Mouse (Mus musculus) heart, embryonic 15.5 days (tissue): ENCODE data around the gene C2cd4c. TPM values are rescaled to one million over a fixed set of nuclear protein-coding genes. Genes with fewer than 3 reads are reported as not detected.
A peak's percentile ranks its signal among the peaks of the same experiment; 100 is the strongest.

Experiments used
- ATAC-seq: fragments of 200-750 bp; cut with Nextera tagmentation; replicated peaks from 2 replicates; pipeline ENCODE4 v1.8.0; 2017; ENCODE audit warnings: low read depth, moderate TSS enrichment; ENCODE audit not compliant: insufficient number of reproducible peaks, insufficient read depth, low FRiP score
- H3K27ac ChIP-seq: fragments of 300-500 bp; sonication (generic); 2 replicates; pipeline ENCODE4 v1.5.1; 2015; ENCODE audit warnings: mild to moderate bottlenecking, inconsistent platforms
- H3K27me3 ChIP-seq: fragments of 300-500 bp; sonication (generic); 2 replicates; pipeline ENCODE4 v1.6.1; 2015; ENCODE audit warnings: inconsistent platforms
- H3K36me3 ChIP-seq: fragments of 300-500 bp; sonication (generic); 2 replicates; pipeline ENCODE4 v1.6.1; 2015; ENCODE audit warnings: mild to moderate bottlenecking, inconsistent platforms
- H3K4me1 ChIP-seq: fragments of 300-500 bp; sonication (generic); replicated peaks from 2 replicates; pipeline ENCODE4 v1.6.1; 2015; ENCODE audit warnings: inconsistent platforms
- H3K4me2 ChIP-seq: fragments of 300-500 bp; sonication (generic); 2 replicates; pipeline ENCODE4 v1.6.1; 2015; ENCODE audit warnings: inconsistent platforms, mild to moderate bottlenecking, moderate library complexity
- H3K4me3 ChIP-seq: fragments of 300-500 bp; sonication (generic); 2 replicates; pipeline ENCODE4 v1.5.1; 2015; ENCODE audit warnings: mild to moderate bottlenecking, inconsistent platforms
- H3K9ac ChIP-seq: fragments of 300-500 bp; sonication (generic); 2 replicates; pipeline ENCODE4 v1.6.1; 2015; ENCODE audit warnings: mild to moderate bottlenecking, inconsistent platforms
- H3K9me3 ChIP-seq: fragments of 300-500 bp; sonication (generic); replicated peaks from 2 replicates; pipeline ENCODE4 v1.6.1; 2016; ENCODE audit warnings: inconsistent platforms
- WGBS: fragments of 180-500 bp; shearing (Covaris S2); methylation state at CpG from one replicate; pipeline ENCODE4 v1.1.7; 2015; ENCODE audit warnings: mixed read lengths; 5-methylcytosine and 5-hydroxymethylcytosine counted together
- polyA plus RNA-seq: library from polyadenylated mRNA; unstranded; fragments of >200 nt; fragmentation: Nextera tagmentation; extraction: Ambion mirVana; gene quantifications from 2 replicates; pipeline ENCODE4 v1.2.1, GENCODE M21; 2015

Gene C2cd4c
- polyA plus RNA-seq = not detected in 2 replicates

DNA sequence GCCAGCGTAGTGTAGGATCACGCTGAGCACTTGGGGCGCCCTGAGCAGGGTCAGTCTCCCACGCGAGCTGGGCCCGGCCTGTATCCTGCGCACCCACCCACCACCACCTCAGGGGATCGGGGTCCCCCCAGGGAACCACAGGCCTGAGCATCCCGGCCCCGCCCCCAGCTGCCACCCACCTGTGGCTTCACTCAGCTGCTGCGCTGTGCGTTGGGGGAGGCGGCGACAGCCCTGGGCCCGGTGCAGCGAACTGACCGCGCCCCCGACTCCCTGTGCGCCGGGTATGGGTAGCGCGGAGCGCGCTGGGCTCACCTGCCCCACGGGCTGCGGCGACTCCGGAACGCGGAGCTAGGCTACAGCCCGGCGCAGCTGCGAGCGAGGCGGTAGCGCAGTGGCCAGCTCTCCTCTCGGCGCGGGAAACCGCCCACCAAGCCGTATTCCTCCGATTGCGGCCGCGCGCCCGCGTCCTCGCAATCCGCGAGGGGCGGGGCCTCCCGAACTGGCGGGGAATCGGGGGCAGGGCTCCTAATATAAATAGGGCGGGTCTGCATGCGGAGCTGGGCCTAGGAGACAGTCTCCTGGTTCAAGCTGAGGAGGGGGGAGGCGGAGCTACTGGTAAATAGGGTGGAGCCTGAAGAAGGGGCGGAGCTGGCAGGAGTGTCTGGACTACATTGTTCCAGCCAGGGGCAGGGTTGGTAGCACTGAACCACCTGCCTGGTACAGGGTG is at the start of gene C2cd4c:
Gene C2cd4c, minus strand, starts transcription at position 448 of the 727 bp plus-strand sequence.
- Histone ChIP-seq H3K9ac (peak within 1 kb of the TSS; percentile 52), H3K36me3 (no peaks in the 10 kb centered on the region), H3K27me3 (peaks cover 42% of the 10 kb centered on the region), H3K4me1 (peaks cover 23% of the 10 kb centered on the region), H3K4me3 (peak within 1 kb of the TSS; percentile 57), H3K27ac (no peak within 1 kb of the TSS), H3K4me2 (peak within 1 kb of the TSS; percentile 96), H3K9me3 (no peaks in the 10 kb centered on the region)
- peak; percentile 51 for ATAC-seq
- 2% methylated on average over 60 of the region's 60 CpGs for WGBS

DNA sequence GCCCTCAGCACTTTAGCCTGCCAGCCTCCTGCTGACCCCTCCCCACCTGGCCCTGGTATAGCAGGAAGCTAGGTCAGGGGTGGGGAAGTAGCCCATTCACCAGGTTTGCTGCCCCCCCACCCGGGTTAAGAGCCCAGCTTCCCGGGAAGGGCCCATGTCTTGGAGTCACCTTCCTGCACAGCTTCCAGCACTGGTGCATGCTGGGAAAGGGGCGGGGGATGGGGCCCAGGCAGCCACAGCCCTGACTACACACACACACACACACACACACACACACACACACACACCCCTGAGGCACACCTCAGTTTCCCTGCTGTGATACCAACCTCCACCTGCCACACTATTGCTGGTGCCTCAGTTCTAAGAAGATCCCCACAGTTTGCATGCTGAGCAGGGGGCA is 48.0 kb upstream of the C2cd4c start:
- H3K9me3 ChIP-seq = no peaks in the 10 kb centered on the region
- H3K27ac ChIP-seq = no peak overlapping the region
- H3K36me3 ChIP-seq = no peaks in the 10 kb centered on the region
- no peak overlapping the region for H3K9ac ChIP-seq
- WGBS = 25% methylated on average over 3 of the region's 3 CpGs
- H3K27me3 ChIP-seq = peaks cover 4% of the 10 kb centered on the region; the same call in 1 of the 2 replicates
- H3K4me1 ChIP-seq = peaks cover 3% of the 10 kb centered on the region; the same call in 1 of the 2 replicates
- H3K4me3 ChIP-seq = no peak overlapping the region
- no peak for ATAC-seq
- no peak overlapping the region for H3K4me2 ChIP-seq

DNA sequence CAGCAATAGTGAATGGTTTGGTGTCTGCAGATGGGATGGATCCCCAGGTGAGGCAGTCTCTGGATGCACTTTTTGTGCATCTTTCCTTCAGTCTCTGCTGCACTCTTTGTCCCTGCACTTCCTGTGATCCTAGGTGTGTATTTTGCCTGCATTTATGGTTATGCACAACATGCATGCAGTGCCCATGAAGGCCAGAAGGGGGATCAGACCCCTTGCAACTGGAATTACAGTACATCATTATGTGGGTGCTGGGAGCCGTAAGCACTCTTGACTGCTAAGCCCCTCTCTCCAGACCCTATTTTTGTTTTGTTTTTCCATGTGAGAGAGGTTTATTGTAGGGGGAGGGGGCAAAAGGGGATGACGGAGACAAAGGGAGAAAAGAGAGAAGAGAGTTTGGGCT is 46.5 kb upstream of the C2cd4c start:
- no peak overlapping the region for H3K9ac ChIP-seq
- no peak for ATAC-seq
- 67% methylated on average over 2 of the region's 2 CpGs for WGBS

DNA sequence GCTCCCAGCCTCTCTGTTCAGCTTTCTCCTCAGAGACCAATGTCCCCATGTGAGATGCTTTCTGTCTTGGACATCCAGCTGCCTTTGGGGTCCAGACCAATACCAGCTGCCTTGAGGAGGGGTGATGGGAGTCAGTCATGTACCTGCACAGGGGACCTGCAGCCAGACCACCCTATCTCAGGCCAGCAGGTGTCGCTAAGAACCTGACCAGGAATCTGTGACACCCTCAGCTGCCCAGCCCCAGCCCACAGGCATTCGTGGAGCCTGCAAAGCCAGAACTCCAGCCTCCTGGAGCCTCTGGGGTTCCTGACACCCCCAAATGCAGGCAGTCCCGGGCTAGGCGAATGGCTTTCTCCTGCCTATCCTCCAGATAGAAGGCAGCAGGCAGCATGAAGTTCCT is 45.0 kb upstream of the C2cd4c start:
- H3K4me3 ChIP-seq = no peak overlapping the region
- H3K4me1 ChIP-seq = no peaks in the 10 kb centered on the region
- H3K27me3 ChIP-seq = peaks cover 11% of the 10 kb centered on the region
- H3K9ac ChIP-seq = no peak overlapping the region
- no peaks in the 10 kb centered on the region for H3K9me3 ChIP-seq
- 9% methylated on average over 4 of the region's 4 CpGs for WGBS
- no peak overlapping the region for H3K4me2 ChIP-seq
- ATAC-seq = no peak
- H3K27ac ChIP-seq = no peak overlapping the region
- no peaks in the 10 kb centered on the region for H3K36me3 ChIP-seq

More for the DNA sequence above, 46.5 kb upstream of the C2cd4c start:
- Histone ChIP-seq H3K4me2 (no peak overlapping the region), H3K9me3 (no peaks in the 10 kb centered on the region), H3K27me3 (peaks cover 4% of the 10 kb centered on the region), H3K4me1 (peaks cover 3% of the 10 kb centered on the region; the same call in 1 of the 2 replicates), H3K4me3 (no peak overlapping the region), H3K27ac (no peak overlapping the region), H3K36me3 (no peaks in the 10 kb centered on the region)

DNA sequence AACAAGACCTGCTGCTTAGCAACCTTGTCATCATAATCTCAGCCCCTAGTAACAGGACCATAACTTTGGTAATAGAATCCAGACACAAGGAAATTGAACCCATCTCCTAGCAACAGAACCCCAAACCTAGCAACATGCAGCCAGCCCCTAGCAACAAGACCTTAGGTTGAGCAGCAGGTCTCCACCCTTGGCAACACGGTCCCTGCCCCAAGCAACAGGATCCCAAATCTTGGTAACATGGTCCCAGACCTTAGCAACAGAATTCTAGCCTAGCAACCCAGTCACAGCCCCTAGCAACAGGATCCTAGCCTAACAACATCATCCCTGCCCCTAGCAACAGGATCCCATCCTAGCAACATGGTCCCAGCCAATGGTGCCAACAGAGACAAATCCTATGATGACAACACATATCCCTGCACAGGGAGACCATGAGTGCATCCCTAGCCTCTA is 41.1 kb upstream of the C2cd4c start:
- Histone ChIP-seq H3K4me1 (no peaks in the 10 kb centered on the region), H3K4me2 (no peak overlapping the region), H3K36me3 (no peaks in the 10 kb centered on the region), H3K9me3 (no peaks in the 10 kb centered on the region), H3K4me3 (no peak overlapping the region), H3K27me3 (peaks cover 20% of the 10 kb centered on the region), H3K27ac (no peak overlapping the region), H3K9ac (no peak overlapping the region)
- ATAC-seq = no peak
- 46% methylated on average over 1 of the region's 1 CpGs for WGBS

DNA sequence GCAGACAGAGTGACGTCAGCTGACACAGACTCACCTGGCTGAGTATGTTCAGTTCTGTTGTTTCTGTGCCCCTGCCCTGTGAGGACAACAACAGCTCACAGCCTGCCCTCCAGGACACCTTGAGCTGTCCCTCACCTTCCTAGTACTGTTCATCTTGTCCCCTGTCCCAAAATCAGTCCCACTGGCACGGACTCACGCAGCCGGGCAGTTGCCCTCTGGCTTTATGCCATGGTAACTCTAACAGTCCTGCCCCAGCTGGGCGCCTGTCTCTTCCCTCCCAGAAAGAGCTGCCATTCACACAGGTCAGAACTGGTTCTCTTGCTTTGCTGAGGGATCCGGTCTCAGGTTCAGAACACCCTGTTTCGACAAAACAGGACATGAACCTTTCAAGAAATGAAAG is 39.0 kb upstream of the C2cd4c start:
- no peak overlapping the region for H3K27ac ChIP-seq
- no peaks in the 10 kb centered on the region for H3K36me3 ChIP-seq
- WGBS = 78% methylated on average over 7 of the region's 7 CpGs
- H3K4me2 ChIP-seq = no peak overlapping the region
- no peak overlapping the region for H3K9ac ChIP-seq
- H3K4me3 ChIP-seq = no peak overlapping the region
- peaks cover 30% of the 10 kb centered on the region for H3K27me3 ChIP-seq
- ATAC-seq = no peak
- no peaks in the 10 kb centered on the region for H3K4me1 ChIP-seq
- H3K9me3 ChIP-seq = no peaks in the 10 kb centered on the region

DNA sequence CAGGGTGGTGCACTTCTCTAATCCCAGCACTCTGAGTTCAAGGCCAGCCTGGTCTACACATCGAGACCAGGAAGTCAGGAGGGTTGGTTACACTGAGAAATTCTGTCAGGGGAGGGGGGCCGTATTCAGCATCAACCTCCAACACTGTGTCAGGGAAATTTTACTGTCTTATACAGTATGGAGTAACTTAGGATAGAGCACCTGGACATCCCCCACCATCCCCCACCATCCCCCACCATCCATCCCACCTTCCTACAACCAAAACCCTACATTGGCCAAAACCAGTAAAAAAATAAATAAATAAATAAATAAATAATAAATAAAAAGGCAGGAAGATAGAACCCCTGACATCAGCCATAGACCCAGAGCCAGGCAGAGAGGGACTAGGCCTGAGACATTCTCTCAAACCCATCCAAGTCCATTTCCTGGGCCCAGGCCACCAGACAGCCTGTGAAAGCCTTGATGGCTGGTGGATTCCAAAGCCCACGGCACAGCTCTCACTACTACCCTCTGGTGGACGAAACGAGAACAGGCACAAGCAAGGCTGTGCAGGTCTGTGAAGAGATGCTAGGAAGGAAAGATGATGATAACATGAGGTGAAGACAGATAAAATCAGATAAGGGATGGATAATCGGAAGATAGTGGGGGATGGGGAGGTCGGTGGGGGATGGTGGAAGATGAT is 35.4 kb upstream of the C2cd4c start:
- Histone ChIP-seq H3K4me1 (no peaks in the 10 kb centered on the region), H3K4me2 (no peak overlapping the region), H3K36me3 (no peaks in the 10 kb centered on the region), H3K27me3 (peaks cover 21% of the 10 kb centered on the region; the same call in 1 of the 2 replicates), H3K9ac (no peak overlapping the region), H3K4me3 (no peak overlapping the region), H3K9me3 (no peaks in the 10 kb centered on the region), H3K27ac (no peak overlapping the region)
- WGBS = 22% methylated on average over 7 of the region's 7 CpGs
- no peak; the same call in 1 of the 2 replicates for ATAC-seq

DNA sequence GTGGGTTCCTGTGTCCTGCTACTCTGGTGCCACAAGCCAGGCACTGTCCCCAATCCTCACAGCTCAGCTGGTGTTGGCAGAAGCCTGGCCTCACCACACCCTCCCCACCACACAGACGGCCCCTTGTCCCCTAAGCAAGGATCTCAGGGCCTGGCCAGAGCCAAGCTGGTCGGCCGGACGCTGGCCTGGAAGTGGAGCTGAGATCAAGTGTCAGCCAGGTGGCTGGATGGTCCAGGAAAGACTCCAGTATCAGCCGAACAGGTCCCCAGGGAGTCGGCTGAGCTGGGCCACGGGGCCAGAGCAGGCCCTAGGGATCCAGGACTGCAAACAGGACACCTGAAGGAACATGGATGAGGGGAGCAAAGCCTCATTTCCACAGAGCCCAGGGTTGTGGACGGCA is 31.9 kb upstream of the C2cd4c start, which contains the start of gene Odf3l2:
Gene Odf3l2, minus strand, starts transcription at position 28 of the 400 bp plus-strand sequence.
- H3K9me3 ChIP-seq = no peaks in the 10 kb centered on the region
- H3K27me3 ChIP-seq = 0 out of 2 replicates have a peak, but pooled peaks cover 11% of the 10 kb centered on the region
- ATAC-seq = no peak
- no peak within 1 kb of the TSS for H3K4me2 ChIP-seq
- H3K4me1 ChIP-seq = no peaks in the 10 kb centered on the region
- no peak within 1 kb of the TSS for H3K4me3 ChIP-seq
- no peak within 1 kb of the TSS for H3K27ac ChIP-seq
- WGBS = 60% methylated on average over 8 of the region's 8 CpGs
- H3K36me3 ChIP-seq = no peaks in the 10 kb centered on the region
- no peak within 1 kb of the TSS for H3K9ac ChIP-seq

DNA sequence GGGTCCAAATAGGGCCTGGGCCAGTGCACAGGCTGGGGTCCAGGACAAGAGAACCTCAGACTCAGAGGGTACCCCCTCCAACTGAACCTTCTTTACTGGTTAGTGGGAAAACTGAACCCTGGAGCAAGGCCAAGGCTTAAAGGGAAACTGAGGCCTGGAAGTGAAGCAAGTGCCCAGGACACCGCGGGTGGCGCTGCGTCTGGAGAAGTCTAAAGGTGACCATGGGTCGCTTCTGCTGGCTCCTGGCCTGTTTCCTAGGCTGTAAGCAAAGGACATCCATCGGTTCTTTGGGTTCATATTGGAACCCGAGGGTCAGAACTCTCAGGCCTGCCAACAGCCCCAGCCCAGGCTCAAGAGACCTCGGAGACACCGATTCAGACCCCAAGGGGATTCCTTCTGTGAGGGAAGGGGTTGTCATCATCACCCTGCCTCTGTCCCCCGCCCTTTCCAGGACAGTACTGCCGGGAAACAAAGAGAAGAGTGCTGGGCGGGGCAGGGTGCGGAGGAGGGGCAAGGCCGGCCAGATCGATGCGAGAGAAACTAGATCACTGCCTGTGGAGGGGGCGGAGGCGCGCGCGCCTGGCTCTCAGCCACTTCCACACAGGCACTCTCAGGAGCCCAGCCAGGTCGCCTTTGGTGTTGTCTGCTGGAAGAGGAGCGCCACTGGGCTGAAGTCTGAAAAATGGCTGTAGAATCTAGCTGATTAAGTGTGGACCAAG is 24.8 kb upstream of the C2cd4c start:
- Histone ChIP-seq H3K27ac (no peak overlapping the region), H3K36me3 (no peaks in the 10 kb centered on the region), H3K4me3 (peak overlapping the region; percentile 67), H3K4me2 (peak overlapping the region; percentile 98), H3K27me3 (peaks cover 56% of the 10 kb centered on the region), H3K9me3 (no peaks in the 10 kb centered on the region), H3K4me1 (peaks cover 22% of the 10 kb centered on the region), H3K9ac (no peak overlapping the region)
- ATAC-seq = peak; percentile 37; the same call in 1 of the 2 replicates
- whole genome bisulfite sequencing = 6% methylated on average over 23 of the region's 23 CpGs

DNA sequence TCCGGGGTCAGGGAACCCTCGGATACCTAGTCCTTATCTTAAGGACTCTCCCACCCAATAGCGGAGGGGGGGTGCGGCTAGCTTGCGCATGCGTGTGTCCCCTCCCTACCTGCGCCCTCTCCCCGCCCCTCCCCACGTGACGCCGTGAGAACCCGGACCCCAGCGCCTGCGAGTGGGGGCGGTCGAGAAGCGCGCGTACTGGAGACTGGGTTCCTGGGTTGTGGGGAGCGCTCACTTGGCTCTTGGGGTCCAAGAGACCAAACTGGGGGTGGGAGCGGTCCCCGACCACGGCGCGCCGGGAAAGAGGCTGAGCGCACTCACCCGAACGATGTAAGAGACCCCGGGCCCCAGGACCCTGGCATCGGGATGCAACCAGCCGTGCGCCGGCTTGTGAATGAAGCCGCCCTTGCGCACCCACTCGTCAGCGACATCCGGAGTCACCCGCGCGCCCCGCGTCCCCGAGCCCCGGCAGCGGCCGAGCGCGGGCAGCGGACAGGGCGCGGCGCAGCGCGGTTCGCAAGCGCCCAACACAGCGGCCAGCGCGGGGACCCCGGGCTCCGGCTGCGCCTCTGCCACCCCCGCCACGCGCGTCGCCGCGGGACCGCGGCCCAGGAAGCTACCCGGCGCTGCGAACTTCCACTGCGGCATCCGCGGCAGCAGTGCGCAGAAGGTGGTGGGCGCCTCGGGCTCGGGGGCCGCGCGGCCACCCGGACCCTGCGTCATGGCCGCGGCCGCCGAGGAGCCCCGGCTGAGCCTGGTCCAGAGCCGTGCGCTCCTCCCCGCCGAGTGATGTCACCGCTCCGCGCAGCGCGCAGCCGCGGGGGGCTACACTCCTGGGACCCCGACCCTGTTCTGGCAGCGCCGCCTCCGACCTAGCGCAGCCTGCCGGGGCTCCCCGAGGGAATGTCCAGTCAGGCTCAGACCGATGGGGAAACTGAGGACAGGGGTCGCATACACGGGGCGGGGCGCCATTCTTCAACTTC is 23.6 kb upstream of the C2cd4c start, which contains the start of gene Shc2:
Gene Shc2, minus strand, starts transcription at position 791 of the 983 bp plus-strand sequence.
- ATAC-seq = peak; percentile 54; the same call in 1 of the 2 replicates
- Histone ChIP-seq H3K9ac (peak within 1 kb of the TSS; percentile 57), H3K4me2 (peak within 1 kb of the TSS; percentile 98), H3K36me3 (no peaks in the 10 kb centered on the region), H3K9me3 (no peaks in the 10 kb centered on the region), H3K27me3 (peaks cover 56% of the 10 kb centered on the region), H3K4me1 (peaks cover 22% of the 10 kb centered on the region), H3K27ac (no peak within 1 kb of the TSS), H3K4me3 (peak within 1 kb of the TSS; percentile 67)
- WGBS = under 1% methylated on average over 108 of the region's 116 CpGs
